Mouse (Mus musculus) ES-E14 (cell line): ENCODE results near the gene Pakap.

Source experiments
- CHD2 ChIP-seq: IDR thresholded peaks from 2 replicates; pipeline ENCODE4 v1.6.1; 2014; ENCODE audit warnings: mild to moderate bottlenecking, low read depth, low read length, inconsistent platforms
- HCFC1 ChIP-seq: IDR thresholded peaks from 2 replicates; pipeline ENCODE4 v1.6.1; 2012; ENCODE audit warnings: low read length, inconsistent platforms, borderline replicate concordance; ENCODE audit not compliant: insufficient read depth
- MAFK ChIP-seq: IDR thresholded peaks from 2 replicates; pipeline ENCODE4 v1.6.1; 2014; ENCODE audit warnings: mild to moderate bottlenecking, low read depth, low read length, inconsistent platforms; ENCODE audit not compliant: insufficient read depth
- ZC3H11A ChIP-seq: IDR thresholded peaks from 2 replicates; pipeline ENCODE4 v1.6.1; 2012; ENCODE audit warnings: low read depth, mild to moderate bottlenecking, inconsistent platforms, low read length, borderline replicate concordance
- ZNF384 ChIP-seq: IDR thresholded peaks from 2 replicates; pipeline ENCODE4 v1.6.1; 2012; ENCODE audit warnings: low read depth, low read length, inconsistent platforms

DNA sequence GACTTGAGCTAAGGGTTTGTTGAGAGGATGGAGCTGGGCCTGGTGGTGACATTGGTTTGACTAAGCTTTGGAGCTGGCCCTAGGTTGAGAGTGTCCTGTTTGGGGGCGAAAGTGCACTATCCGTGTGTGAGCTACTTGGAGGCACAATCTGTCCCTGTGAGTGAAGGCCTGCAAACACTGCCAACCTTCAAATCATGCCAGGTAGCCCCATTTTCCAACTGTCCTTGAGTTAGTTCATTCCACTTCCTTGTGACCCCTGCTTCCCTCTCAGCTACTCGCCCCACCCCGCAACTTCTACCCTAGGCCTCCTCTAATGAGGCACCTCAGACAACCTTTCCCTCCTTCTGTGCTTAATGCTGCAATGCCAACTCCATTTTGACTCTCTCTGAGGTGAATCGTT is 234.0 kb downstream of the Pakap start:
- TF ChIP-seq ZNF384 (no peak), CHD2 (no peak), ZC3H11A (no peak), MAFK (no peak), HCFC1 (no peak)
